Mouse (Mus musculus): ENCODE measurements around the gene Kcna2. TPM values are rescaled to one million over a fixed set of nuclear protein-coding genes. Genes with fewer than 3 reads are reported as not detected.

The Kcna2 gene
- polyA plus RNA-seq, 2 experiments from 2014 or later, result 0.35 to 0.76 TPM

DNA sequence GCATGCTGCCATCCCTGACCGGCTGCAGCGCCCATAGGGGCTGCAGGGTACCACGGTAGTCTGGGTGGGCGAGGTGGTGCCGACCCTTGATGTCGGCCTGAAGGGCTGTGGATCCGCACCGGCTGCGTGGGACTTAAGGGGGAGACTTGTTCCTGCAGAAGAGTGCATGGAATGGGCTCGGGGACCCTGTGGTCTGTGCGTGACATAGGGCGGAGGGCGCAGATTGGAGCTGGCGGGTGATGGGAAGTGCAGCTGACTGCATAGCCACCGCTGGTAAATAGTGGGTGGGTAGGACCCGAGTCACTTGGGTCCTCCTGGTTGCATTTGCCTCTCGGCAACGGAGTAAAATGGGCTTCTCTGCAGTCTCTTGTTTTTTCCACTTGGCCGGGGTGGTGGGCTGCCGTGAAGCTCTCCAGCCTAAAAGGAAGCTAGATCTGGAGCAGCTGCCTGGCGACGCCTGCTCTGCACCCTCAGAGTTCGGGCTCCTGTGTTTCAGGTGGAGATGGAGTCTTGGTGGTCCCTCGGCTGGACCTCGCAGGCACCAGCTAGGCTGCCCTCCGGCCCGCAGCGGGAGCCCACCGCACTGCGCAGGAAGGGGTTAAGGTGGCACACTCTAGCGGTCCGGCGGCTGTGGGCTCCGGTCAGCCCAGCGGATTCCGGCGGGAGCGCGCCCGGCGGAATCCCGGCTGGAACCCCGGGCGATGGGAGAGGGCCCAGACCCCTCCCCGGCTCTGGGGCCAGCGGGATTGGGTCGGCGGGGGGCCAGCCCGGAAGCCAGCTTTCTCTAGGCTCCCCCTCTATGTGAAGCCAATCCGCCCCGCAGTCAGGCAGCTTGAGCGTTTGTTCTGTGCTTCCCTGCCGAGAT is 1.1 kb downstream of the Kcna2 start:
- ATAC-seq, result peak; percentile 45

DNA sequence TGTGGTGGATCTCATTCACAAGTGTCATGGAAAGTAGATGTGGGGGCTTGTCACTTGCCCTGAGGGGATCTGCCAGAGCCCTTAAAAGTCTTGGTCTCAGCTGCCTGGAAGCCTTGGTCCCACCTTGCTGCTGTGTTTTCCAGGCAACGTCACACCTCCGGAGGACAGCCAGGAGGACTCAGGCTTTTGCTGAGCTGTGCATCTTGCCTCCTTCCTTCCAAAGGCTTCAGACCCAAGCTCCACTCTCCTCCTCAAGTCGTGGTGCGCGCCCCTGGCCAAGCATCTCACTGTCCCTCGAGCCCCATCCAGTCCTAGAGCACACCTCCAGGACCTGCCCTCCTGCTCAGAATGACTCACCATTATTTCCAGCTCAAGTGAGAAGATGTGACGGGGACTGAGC is 2.1 kb downstream of the Kcna2 start:
- no peak for ATAC-seq

DNA sequence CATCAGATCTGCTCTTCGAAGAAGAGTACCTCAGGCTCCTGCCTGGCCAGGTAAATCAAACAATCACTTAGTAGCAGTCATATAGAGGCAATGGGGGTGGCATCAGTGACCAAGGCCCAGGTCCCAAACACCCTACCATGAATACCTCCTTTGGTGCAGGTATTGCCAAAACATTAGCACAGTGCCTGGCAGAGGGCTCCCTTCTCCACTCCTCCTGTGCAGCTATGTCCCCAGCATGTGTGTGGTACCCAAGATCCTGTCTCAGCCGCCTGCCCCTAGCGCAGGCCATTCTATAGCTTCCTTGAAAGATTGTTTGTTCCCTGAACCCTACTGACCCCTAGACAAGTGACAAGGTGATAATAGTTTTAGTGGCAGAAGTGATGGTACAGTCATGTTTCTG is 2.5 kb downstream of the Kcna2 start:
- ATAC-seq, result no peak

DNA sequence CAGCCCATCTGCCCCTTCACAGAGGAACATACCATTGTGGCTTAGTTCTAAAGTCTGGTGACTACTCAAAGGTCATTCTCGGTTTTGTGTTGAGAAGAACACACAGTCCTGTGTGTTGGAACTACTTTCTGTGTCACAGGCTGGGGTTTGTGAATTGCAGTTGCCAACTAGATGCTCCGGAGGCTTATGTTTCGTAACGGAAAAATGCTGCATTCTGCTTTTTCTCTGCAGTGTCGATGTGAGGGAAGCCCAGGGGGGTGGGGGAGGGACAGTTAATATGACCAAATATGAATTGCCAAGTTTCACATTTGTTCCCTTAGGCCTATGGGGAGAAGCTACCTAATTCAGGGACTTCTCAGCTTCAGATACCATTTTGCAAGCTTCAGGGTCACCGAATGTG is 5.0 kb downstream of the Kcna2 start:
- no peak for ATAC-seq

DNA sequence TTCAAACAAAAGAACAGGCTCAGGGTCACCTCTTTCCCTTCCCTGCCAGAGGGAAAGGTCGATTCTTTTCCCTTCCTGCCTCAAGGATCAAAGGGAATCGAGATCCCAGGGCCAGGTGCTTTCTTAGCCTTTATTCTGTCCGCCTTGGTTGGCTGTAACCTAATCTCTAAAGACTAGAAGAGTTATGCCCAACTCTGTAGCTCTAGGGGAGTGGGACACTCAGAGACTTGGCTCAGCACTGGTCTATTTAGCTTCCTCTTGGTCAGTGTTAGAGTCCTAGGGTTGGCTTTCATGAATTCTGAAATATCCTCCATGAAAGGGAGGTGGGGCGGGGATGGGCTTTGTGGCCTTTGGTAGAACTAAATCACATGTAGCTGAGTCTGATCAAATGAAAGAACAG is 11.6 kb downstream of the Kcna2 start:
- ATAC-seq, result no peak

DNA sequence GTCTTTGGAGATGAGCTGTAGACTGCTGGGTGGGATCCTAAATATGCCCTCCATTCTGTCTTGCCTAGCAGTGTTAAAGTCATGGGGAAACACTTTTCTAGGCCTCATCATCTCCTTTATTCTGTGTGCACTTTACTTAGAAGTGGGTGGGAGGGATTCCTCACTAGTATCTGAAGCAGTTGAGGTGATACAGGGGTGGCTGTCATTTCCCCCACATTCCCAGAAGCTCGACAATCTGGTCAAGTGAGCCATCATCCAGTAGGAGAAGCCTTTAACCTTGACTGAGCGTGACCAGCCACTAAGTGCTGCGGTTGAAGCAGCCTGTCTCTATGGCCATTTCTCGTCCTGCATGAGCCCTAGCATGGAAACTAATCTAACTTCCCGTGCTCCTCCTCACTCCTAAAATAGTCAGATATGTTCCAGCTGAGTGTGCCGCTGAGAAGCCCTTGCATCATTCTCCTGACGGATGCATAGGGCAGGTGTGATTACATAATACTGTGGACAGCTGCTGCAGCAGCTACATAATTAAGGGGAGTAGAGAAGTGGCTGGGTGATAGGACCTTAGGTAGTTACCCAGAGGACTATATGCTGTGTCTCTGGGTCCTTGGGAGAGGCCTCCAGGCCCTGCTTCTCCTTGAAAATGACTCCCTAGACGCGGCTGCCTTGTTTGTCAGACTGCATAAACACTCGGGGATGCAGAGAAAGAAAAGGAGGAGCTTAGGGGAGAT is 12.2 kb downstream of the Kcna2 start:
- ATAC-seq, result no peak

DNA sequence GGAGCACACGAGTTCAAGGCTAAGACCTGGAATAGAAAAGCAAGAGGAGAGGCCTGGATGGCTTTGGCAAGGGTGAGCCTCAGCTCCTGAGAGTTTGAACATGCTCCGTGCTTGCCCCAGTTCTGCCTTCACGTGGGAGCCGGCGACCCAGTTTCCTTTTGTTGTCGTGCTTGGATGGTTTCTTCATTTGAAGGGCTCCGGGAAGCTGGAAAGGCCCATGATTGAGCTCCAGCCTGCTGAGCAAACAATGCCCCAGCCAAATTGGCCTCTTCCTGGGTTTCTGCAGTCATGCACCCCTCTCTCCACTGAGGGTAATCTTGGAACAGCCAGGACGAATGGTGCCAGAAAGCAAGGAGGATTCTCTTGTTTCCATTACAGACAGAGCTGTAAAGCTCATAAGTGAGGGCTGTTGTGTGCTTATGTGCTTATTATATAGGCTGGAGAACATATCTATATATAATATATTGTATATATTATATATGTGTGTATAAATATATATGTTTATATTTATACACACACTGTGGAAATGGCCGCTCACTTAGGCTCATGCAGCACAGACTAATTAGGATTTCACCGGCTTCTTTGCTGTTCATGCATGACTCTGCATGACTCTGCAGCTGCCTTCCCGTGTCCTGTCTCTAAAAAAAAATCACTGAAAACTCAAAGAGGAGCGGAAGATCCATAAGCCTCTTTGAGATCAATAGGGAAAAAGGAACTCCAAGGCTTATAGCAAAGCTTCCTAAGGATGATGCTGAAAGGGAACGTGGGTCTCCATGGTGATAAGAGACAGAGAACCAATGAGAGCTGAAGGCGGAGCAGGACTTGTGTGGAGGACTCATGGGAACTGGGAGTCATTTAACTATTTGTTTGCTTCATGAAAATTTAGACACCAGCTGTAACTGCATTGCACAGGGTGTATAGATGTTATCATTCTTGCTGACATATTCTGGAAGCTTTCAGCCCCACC is 13.1 kb downstream of the Kcna2 start:
- ATAC-seq, result no peak

DNA sequence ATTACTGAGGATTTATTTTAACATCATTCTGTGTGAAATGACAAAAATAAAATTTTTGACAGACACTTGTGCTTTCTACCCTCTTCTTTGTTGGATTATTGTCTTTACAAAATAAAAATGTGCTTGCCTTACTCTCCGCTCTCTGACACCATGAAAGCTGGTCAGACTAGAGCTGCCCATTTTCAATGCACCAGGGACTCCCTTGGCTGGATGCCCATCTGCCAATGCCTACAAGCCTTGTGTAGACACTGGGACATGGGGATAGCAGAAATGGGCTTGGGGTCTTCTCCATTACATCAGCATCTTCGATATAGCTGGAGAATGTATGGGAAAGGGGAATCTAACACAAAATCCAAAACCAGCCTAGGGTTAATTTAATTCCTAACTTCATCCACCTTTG is 14.0 kb downstream of the Kcna2 start:
- ATAC-seq, result no peak

DNA sequence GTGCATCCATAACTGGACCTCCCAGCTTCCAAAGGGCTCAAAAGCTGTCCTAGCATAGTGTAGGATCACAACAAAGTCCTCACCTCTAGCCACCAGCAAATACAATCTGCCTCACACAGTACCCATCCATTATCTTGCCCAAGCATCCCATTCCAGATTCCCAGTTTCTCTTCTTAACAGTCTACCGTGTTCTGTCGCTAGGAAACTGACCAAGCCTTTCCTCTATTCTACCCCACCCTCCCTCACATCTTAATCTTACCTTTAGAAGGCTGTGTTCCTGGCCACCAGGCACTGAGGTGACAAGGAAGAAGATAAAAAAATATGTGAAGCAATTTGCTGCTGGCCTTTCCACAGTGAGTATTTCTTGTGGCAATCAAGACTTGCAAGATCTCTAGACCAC is 14.8 kb downstream of the Kcna2 start:
- ATAC-seq, result no peak

DNA sequence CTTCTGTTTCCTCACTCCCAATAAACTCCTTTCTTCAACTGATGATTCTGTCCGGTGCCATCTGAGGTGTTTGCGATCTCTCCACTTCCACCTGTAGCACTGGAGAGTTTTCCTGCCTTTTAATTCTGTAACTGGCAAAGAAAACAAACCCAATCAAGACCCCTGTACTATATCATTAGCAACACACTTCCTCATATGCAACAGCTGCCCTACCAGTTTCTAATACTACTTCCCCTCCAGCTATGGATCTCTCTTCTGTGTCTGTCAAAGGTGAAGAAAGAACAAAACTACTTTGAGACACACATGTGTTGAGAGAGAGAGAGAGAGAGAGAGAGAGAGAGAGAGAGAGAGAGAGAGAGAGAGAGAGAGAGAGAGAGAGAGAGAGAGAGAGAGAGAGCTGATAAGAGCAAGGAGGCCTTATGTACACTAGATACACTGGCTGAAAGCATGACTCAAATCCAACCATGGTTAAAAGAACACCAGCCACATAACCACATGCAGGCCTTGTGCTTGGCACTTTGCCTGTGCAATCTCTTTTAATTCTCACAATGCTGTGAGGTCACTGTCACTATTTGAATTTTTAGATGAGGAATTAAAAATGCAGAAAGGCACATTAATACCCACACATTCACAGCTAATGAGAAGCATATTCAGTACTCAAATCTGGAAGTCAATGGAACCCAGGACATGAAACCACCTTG is 19.1 kb downstream of the Kcna2 start:
- no peak for ATAC-seq

DNA sequence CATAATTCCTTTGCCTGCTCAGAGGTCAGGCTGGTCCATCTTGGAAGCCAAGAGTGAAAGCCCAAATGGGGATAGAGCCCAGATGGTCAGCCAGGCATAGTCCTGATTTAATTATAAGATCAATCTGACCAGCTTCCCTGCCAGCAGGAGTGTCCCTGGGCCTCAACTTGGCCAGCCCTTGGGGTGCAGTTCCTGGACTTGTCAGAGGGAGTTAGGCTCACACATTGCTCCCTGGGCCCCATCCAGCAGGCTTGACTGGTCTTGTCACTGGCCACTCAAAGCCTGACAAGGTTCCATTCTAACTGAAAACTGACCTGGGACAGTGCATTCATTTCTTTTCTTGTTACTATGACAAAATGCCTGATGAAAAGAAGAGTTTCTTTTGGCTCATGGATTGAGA is 21.4 kb downstream of the Kcna2 start:
- no peak for ATAC-seq

DNA sequence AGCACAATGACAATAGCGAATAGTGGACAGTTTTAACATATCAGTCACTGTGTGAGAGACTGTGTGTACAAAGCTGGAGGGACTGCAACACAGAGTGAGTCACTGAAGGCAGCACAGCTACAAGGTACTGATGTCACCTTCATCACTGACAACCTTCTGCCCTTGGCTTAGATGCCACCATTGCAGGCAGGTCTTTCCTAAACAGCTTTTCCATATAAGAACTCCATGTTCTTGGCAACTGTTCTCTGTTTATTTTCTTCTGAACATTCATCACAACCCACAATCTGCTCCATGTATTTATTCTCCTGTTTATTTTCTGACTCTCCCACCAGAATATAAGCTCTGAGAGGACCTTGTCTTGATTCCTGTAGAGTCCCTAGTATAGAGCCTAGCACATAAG is 26.7 kb downstream of the Kcna2 start:
- no peak for ATAC-seq

DNA sequence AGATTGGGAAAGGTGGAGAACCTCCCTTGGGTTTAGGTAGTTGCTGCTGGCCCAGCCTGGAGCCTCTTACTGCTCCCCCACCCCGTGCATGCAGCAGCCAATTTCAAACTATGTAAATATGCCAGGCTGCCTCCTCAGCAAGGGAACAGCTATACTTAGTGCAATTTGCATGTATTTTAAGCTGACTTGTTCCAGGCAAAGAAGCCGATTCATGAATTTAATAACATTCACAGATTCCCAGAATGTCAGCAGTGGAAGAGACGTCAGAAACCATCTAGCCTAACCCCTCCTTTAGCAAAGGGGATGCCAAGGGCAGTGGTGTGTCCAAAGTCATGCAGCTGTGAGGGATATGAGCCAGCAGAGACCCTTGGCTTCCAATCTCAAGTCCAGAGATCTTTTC is 27.5 kb downstream of the Kcna2 start:
- ATAC-seq, result no peak

DNA sequence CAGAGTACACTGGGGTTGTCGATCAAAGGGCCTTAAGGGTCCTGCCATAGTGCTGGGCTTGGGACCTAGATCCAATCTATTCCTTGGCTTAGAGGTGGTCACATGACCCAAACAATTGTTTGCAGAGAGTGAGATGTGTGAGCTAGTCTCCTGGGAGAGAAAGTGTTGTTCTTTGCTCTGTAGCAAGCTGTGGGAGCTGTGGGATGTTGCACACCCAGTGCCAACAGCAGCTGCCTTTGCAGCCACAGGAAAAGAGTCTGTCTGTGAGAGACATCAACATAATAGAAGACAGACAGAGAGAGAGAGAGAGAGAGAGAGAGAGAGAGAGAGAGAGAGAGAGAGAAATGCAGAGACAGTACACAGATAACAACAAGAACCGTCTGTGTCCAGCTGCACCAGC is 28.3 kb downstream of the Kcna2 start:
- no peak for ATAC-seq

DNA sequence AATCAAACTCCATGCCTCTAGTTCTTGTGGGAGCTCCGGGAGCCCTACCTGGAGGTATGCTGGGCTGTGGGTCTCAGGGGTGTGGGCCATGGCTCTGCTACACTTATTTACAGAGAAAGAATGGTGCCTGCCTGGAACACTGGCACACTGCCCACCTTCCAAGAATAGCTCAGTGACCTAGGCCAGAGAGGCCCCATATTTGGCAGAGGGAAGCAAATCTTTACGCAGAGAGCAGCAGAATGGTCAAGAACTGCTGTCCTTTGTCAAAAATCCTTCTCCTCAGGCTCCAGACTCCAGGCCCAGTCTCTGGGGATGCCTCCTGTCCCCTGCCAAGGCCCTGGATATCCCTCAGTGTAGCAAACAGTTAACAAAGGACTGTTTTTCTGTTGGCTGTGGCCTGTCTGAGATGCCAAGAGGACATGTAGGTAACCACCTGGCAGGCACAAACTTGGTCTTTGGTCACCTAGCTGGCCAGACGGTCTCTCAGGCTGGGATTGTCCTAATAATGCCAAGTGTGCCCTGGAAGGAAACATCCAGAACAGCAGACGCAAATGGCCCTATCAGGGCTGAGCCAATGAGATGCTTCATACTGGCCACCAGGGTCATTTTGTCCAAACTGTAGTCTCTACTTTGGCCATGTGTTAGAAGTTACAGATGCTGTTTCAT is 29.8 kb downstream of the Kcna2 start:
- no peak for ATAC-seq

DNA sequence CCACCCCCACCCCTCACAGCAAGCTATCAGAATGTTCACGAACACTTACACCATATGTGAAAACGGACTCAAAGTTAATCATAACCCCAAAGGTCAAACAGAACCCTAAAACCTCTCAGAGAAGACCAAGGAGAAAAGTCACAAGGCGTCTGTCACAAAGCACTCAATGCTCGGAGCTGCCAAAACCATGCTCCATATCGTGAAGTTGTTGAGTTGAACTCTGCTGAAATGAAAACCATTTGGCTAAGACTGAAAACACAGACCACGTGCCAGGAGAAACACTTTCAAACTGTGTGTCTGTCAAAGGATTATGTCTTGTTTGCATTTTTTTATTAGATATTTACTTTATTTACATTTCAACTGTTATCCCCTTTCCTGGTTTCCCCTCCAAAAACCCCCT is 30.9 kb downstream of the Kcna2 start:
- ATAC-seq, result no peak

DNA sequence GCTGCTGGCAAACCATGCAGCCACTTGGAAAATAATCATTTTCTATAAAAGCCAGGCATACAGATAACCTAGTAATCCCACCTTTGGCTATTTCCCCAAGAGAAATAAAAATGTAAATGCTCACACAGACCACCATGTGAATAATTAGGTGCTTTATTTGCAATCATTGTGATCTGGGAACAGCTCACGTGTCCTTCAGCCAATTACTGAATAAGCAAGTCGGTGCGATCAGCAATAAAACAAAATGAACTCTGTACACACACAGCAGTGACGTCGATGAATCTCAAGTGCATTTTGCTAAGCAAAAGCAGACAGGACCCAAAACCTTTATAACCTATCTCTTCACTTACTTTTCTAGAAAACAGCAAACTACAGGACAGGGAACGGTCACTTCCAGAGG is 31.7 kb downstream of the Kcna2 start:
- no peak for ATAC-seq

DNA sequence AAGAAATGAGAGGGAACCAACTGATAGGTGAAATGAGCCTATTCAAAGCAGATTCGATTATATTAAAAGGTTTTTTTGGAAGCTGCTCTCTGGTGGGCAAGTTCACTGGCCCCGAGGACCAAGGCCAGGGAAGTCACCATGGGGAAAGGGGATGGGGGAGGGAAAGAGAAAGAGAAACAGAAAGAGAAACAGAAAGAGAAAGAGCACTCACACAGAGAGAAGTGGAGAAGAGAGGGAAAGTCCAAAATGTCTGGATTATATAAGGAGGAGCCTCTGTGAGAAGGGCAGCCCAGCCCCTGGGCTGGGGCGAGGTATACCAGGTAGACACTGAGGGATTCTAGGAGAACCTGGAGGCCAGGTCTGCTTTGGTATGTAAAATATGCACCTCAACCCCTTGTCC is 33.5 kb downstream of the Kcna2 start:
- ATAC-seq, result no peak

DNA sequence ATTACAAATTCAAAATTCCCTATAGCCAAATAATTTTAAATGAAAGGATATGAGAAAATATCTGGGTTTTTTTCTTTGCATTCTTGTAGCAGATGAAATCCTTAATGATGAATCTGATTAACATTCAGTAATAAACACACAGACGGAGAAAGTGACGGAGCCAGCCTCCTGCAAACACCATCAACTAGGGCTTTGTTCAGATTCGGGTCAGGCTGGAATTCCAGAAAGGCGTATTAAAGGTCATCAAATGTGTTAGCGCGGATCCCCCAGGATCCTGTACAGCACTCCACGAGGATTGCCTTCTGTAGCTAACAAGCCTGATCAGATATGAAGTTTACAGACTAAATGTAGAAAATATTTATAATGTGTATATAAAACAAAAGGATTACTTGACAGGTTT is 46.2 kb downstream of the Kcna2 start:
- ATAC-seq, result no peak

DNA sequence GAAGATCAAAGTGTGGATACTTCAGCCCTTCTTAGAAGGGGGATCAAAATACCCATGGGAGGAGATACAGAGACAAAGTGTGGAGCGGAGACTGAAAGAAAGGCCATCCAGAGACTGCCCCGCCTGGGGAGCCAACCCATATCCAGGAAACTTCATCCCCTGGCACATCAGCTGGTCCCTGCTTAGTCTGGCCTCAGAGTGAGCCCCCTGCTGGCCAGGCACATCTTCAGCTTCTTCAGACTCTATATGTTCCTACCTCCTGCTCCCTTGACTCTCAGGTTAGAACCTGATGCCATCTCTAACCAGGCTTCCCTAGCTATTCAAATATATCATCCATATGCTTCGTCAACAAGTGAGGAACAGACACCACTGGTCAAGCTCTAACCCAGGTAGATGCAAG is 48.1 kb downstream of the Kcna2 start:
- peak; percentile 64 for ATAC-seq

DNA sequence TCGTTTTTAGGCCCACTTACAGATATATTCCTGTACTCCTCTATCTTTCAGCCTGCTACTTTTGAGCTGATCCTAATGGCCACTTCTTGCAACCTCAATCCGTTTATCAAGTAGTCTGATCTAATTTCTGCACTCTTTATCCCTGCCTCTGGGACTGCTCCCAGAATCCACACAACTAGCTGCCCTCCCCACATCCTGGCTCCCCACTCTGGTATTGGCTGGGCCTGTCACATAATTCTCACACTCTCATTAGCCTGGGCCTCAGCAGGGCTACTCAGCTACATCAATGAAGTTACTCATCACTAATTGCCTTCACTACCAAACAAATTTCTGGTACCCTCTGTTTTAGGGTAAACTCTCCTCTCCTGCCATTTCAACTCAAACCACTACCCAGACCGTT is 49.5 kb downstream of the Kcna2 start:
- no peak for ATAC-seq
